Mouse (Mus musculus) CH12.LX (cell line): ENCODE results near the gene Rab5b.

Source experiments
- CHD1 ChIP-seq: IDR thresholded peaks from 2 replicates; pipeline ENCODE4 v1.6.1; 2012; ENCODE audit warnings: low read depth, low read length, improper control_type of control experiment, inconsistent platforms
- CTCF ChIP-seq, 2 experiments: IDR thresholded peaks in 1 of 2; conservative IDR thresholded peaks in 1 of 2; 2 replicates each; pipeline ENCODE4 v1.5.1; 2011 to 2012; ENCODE audit warnings: low read depth in 2 of 2, low read length in 2 of 2, improper control_type of control experiment in 1 of 2, inconsistent platforms in 1 of 2, mild to moderate bottlenecking in 1 of 2, moderate library complexity in 1 of 2
- E2F4 ChIP-seq: IDR thresholded peaks from 2 replicates; pipeline ENCODE4 v1.6.1; 2011; ENCODE audit warnings: low read depth, low read length, improper control_type of control experiment; ENCODE audit not compliant: insufficient replicate concordance
- ETS1 ChIP-seq: conservative IDR thresholded peaks from 2 replicates; pipeline ENCODE4 v1.6.1; 2012; ENCODE audit warnings: low read depth, mild to moderate bottlenecking, inconsistent platforms, low read length, improper control_type of control experiment, moderate library complexity
- MAX ChIP-seq: IDR thresholded peaks from 2 replicates; pipeline ENCODE4 v1.6.1; 2011; ENCODE audit warnings: low read length, improper control_type of control experiment
- NELFE ChIP-seq: IDR thresholded peaks from 2 replicates; pipeline ENCODE4 v1.6.1; 2011; ENCODE audit warnings: low read depth, low read length, improper control_type of control experiment
- NRF1 ChIP-seq: IDR thresholded peaks from 2 replicates; pipeline ENCODE4 v1.6.1; 2014; ENCODE audit warnings: low read depth, mild to moderate bottlenecking, inconsistent platforms, low read length, improper control_type of control experiment, moderate library complexity
- SMC3 ChIP-seq: IDR thresholded peaks from 2 replicates; pipeline ENCODE4 v1.6.1; 2011; ENCODE audit warnings: low read depth, low read length, improper control_type of control experiment
- ZC3H11A ChIP-seq: IDR thresholded peaks from 2 replicates; pipeline ENCODE4 v1.6.1; 2012; ENCODE audit warnings: low read depth, mild to moderate bottlenecking, inconsistent platforms, low read length, improper control_type of control experiment
- ZMIZ1 ChIP-seq: IDR thresholded peaks from 2 replicates; pipeline ENCODE4 v1.6.1; 2012; ENCODE audit warnings: low read depth, mild to moderate bottlenecking, inconsistent platforms, low read length, improper control_type of control experiment

GRCm38 (mm10) chr10:128639999-128640398 lies 56.1 kb downstream of the Rab5b start:
- TF ChIP-seq NELFE (no peak), ZMIZ1 (no peak), CTCF (conservative IDR thresholded peaks at IDR 0.05 in 1 of 2, IDR thresholded peaks at IDR 0.05 in 1 of 2; ENCODE audit: low read depth in 2 of 2, low read length in 2 of 2) (no peak), SMC3 (no peak), ZC3H11A (no peak), E2F4 (no peak), NRF1 (no peak), CHD1 (no peak), MAX (no peak), ETS1 (no peak)
